Mouse (Mus musculus): ENCODE results near the gene Gm5624. TPM values are rescaled to one million over a fixed set of nuclear protein-coding genes. Genes with fewer than 3 reads are reported as not detected.
"Not testable (repeated sequence)": the region's sequence is repeated elsewhere in the genome, so short reads cannot be mapped to it uniquely, and the experiment has no call there.

Gene Gm5624
- not detected for total RNA-seq (2021)
- long read RNA-seq, experiment 1 = 0 reads
- long read RNA-seq, experiment 2 = 0 reads

DNA sequence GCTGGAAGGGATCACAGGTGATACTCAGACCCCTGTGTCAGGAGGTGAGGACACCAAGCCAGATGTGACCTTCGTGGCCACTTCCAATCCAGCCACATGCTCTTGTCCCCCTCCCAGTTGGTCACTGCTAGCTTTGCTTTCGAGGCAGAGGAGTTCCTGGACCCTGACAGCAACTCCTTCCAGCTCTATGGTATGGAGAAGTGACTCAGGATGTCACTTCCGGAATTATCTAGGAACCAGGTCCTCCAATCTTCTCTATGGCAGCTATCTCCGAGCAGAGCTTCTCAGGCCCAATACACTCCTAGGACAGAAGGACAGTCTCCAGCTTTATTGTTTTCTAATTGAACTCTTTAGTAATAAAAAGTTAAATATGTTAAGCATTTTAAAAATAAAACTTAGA, at the start of gene Gm5624:
Gene Gm5624, minus strand, starts transcription at position 202 of the 400 bp plus-strand sequence.
- not testable (repeated sequence) for DNase-seq

DNA sequence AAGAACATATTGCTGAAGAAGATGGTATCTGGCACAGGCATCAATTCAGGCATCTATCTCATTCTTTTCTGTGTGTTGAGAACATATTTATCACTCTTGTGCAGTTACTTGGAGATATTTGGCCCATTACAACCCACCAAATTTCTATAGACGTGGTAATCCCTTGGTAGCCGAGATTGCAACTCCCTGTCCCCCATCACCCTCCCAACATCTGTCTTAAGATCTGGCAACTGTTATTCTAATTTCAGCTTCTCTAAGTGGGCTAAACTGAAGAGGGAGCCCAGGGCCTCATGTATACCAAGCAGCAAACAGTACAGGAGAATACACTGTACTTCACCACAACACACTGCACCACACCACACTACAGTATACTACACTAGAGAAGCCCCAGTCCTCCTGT, 36.0 kb downstream of the Gm5624 start:
- not testable (repeated sequence) for DNase-seq

DNA sequence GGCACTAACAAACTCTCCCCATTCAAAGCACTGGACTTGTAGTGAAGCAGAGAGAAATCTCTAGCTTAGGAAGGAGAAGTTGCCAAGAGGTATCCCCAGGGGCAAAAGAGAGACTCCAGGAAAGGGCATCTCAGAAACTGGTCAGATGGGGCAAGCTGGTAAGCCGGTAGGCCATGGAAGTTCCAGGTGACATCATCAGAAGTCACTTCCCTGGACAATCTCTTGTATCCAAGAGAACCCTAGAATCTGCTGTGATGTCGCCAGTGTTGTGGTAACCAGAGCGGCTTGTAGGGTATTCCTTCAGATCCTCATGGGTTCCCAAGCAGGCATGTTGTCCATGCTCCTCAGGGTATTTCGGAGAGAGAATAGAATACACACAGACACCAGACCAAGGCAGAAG, 44.9 kb downstream of the Gm5624 start, which contains the start of gene Gm8247:
Gene Gm8247, plus strand, starts transcription at position 301 of the 400 bp plus-strand sequence.
- not testable (repeated sequence) for DNase-seq

DNA sequence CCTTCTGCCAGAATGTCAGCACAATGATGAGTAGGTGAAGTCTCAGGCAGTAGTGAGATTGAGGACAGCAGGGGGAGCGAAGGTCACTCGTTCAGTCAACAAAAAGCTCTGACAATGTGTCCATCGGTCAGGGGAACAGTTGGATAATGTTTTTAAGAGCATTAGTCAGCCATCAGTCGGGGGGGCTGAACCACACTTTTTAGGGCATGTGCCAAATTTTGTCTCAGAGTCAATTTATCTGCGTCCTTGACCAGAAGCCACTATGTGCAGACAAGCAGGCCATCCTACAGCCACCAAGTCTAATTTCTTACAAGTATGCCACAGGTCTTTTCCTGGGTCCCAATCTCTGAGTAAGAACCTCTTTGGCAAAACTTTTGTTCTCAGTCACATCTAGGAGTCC, 79.8 kb downstream of the Gm5624 start:
- DNase-seq = not testable (repeated sequence)

- not testable (repeated sequence) for DNase-seq
These were observed 109.8 kb downstream of the Gm5624 start, which contains the start of gene Gm17093 for GRCm38 (mm10) chr14:44517976-44518375. Gene Gm17093, plus strand, starts transcription at chr14:44518276.

Other genes starting within 250 kb of the Gm5624 start
- gene Gm3371, start 217.2 kb downstream of the Gm5624 start, total RNA-seq (2021) = not detected
- not detected for gene Gm8232, start 194.3 kb downstream of the Gm5624 start, total RNA-seq (2021)
- gene BC061237, start 135.5 kb downstream of the Gm5624 start, total RNA-seq (2021) = not detected
- not detected for gene Gm17093, start 109.7 kb downstream of the Gm5624 start, total RNA-seq (2021)
- not detected for gene Gm8247, start 44.8 kb downstream of the Gm5624 start, total RNA-seq (2021)
- gene Gm8257, start 78.5 kb upstream of the Gm5624 start, total RNA-seq (2021) = not detected
- not detected for gene Gm8267, start 122.4 kb upstream of the Gm5624 start, total RNA-seq (2021)
- not detected for gene Ptgdr, start 231.4 kb upstream of the Gm5624 start, total RNA-seq (2021)

Data from gastrocnemius, postnatal 10 days (tissue).